Mouse (Mus musculus) megakaryocyte, embryonic 14.5 days (primary cell): ENCODE measurements at regions not wholly inside any gene's neighbourhood (a gene's known extent, or its start where the extent isn't known, plus 50 kb on each side); places are given as distances from the start of the nearest gene placed in this dataset.

Experiments used
- FLI1 ChIP-seq: IDR thresholded peaks from 2 replicates; pipeline ENCODE4 v1.6.1; 2012; ENCODE audit warnings: low read length, inconsistent platforms, mixed read lengths
- GATA1 ChIP-seq: IDR thresholded peaks from 3 replicates; pipeline ENCODE4 v1.6.1; 2012; ENCODE audit warnings: mixed read lengths, low read length, inconsistent platforms, borderline replicate concordance

DNA sequence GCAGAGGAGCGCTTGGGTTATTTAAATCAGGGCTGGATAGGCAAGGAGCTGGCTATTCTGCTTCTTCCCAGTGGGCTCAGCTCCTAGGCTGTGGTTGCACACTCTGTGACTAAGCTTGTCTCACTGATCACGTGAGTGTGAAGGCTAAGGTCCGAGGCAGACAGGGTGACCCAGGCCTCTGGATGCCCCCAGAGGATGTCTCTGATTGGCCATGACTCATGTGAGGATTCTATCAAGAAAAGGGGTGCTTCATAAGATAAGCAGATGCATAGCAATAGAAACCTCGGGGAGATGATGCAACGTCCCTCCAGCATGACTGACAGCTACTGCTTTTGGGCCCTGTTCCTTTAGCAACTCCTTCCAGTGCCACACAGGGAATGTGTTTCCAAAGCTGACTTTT, 440.2 kb downstream of the Tcerg1l start:
- TF ChIP-seq GATA1 (no peak), FLI1 (no peak)
